Mouse (Mus musculus) small intestine, adult 2 months (tissue): ENCODE results near the gene Hist1h2ah. TPM values are rescaled to one million over a fixed set of nuclear protein-coding genes. Genes with fewer than 3 reads are reported as not detected.
"Not testable (repeated sequence)": the region's sequence is repeated elsewhere in the genome, so short reads cannot be mapped to it uniquely, and the experiment has no call there.

Experiments used
- H3K27ac ChIP-seq: fragments of 200-500 bp; 2 replicates; pipeline ENCODE4 v1.5.1; 2012; ENCODE audit warnings: low read depth, low read length, control low read depth, inconsistent platforms; ENCODE audit not compliant: insufficient read depth
- H3K27me3 ChIP-seq: fragments of 200-500 bp; 2 replicates; pipeline ENCODE4 v1.6.1; 2012; ENCODE audit warnings: mild to moderate bottlenecking, moderate library complexity, low read length, inconsistent platforms; ENCODE audit not compliant: control insufficient read depth, insufficient read depth
- H3K36me3 ChIP-seq: fragments of 200-500 bp; 2 replicates; pipeline ENCODE4 v1.6.1; 2012; ENCODE audit warnings: mild to moderate bottlenecking, low read length, control low read depth, inconsistent platforms; ENCODE audit not compliant: control insufficient read depth, insufficient read depth
- H3K4me1 ChIP-seq: fragments of 200-500 bp; 2 replicates; pipeline ENCODE4 v1.6.1; 2012; ENCODE audit warnings: low read length, inconsistent platforms, mixed read lengths; ENCODE audit not compliant: control insufficient read depth, insufficient read depth, insufficient read length
- H3K4me3 ChIP-seq: fragments of 200-500 bp; 2 replicates; pipeline ENCODE4 v1.5.1; 2012; ENCODE audit warnings: low read depth, mild to moderate bottlenecking, control low read depth, inconsistent platforms, low read length, moderate library complexity
- CTCF ChIP-seq: fragments of 200-500 bp; IDR thresholded peaks from 2 replicates; pipeline ENCODE4 v1.5.1; 2012; ENCODE audit warnings: low read depth, mild to moderate bottlenecking, control low read depth, inconsistent platforms, low read length, moderate library complexity, mixed read lengths; ENCODE audit not compliant: insufficient replicate concordance, insufficient read length; ENCODE audit errors: extremely low read depth
- POLR2A ChIP-seq: fragments of 200-500 bp; IDR thresholded peaks from 2 replicates; pipeline ENCODE4 v1.6.1; 2012; ENCODE audit warnings: low read depth, mild to moderate bottlenecking, control low read depth, inconsistent platforms, low read length, moderate library complexity
- WGBS: fragments of 180-500 bp; shearing (Covaris S2); methylation state at CpG from one replicate; pipeline ENCODE4 v1.1.7; 2018; 5-methylcytosine and 5-hydroxymethylcytosine counted together
- polyA plus RNA-seq: library from polyadenylated mRNA; depleted of rRNA; stranded (reverse); fragments of >200 nt; gene quantifications from 2 replicates; pipeline ENCODE4 v1.2.3, GENCODE M21; 2012

The Hist1h2ah gene
- polyA plus RNA-seq, 1 experiment: 238 TPM

DNA sequence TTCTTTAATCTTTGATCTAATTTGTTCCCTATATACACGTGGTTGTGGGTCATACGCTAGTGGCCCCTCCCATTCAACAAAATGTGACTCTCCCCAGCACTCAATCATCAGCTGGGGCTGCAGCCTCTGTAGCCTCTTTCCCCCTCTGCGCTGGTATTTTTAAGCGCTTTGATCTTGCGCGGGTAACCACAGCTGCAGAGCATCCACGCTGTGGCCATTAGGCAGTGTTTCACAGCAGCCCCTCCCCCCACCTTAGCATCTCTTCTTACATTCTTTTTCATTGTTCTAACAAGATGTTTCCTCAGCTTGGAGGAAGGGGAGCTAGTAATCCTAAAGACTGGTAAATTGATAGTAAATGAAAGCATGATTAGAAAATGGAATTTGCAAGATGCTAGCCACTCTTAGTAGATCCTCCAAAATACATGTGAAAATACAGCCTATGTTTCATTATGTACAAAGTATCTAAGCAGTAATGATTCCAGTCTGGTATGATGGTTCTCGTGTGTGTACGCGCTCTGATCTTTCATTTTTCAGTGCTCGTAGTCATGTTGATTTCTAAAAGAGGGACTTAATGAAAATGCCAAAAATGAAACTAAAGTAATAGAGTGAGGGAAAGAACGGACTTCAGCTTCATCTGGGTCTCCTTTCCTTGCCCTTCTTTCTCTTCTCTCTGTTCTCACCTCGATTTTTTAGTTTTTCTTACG, 14.5 kb upstream of the Hist1h2ah start:
- no peaks in the 10 kb centered on the region for H3K27me3 ChIP-seq
- no peak overlapping the region for H3K27ac ChIP-seq
- H3K4me3 ChIP-seq: peak overlapping the region; percentile 53
- no peak for TF ChIP-seq CTCF
- TF ChIP-seq POLR2A: no peak
- WGBS: 2% methylated on average over 14 of the region's 14 CpGs
- H3K36me3 ChIP-seq: no peaks in the 10 kb centered on the region
- H3K4me1 ChIP-seq: peaks cover 2% of the 10 kb centered on the region; the same call in 1 of the 2 replicates

- H3K27ac ChIP-seq: no peak overlapping the region
- H3K27me3 ChIP-seq: no peaks in the 10 kb centered on the region
- 86% methylated on average over 2 of the region's 2 CpGs for WGBS
- H3K4me3 ChIP-seq: no peak overlapping the region
- TF ChIP-seq CTCF (no peak), POLR2A (no peak)
- H3K36me3 ChIP-seq: no peaks in the 10 kb centered on the region
- peaks cover 4% of the 10 kb centered on the region; the same call in 1 of the 2 replicates for H3K4me1 ChIP-seq
These were observed 13.7 kb upstream of the Hist1h2ah start for GRCm38 (mm10) chr13:22049041-22049440.

DNA sequence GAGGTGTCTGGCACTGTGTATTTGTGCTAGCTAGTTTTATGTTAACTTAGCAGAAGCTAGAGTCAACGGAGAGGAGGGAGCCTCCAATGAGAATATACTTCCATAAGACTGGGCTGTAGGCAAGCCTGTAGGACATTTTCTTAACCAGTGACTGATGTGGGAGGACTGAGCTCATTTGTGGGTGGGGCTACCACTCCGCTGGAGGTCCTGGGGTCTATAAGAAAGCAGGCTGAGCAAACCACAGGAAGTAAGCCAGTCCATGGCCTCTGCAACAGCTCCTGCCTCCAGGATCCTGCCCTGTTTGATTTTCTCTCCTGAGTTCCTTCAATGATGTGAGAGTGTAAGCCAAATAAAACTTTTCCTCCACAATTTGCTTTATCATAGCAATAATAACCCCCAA, 9.9 kb upstream of the Hist1h2ah start:
- Histone ChIP-seq H3K27me3 (no peaks in the 10 kb centered on the region), H3K27ac (no peak overlapping the region), H3K4me1 (peaks cover 10% of the 10 kb centered on the region; the same call in 1 of the 2 replicates), H3K4me3 (no peak overlapping the region), H3K36me3 (no peaks in the 10 kb centered on the region)
- WGBS: 64% methylated on average over 2 of the region's 2 CpGs
- no peak for TF ChIP-seq POLR2A
- no peak for TF ChIP-seq CTCF

GRCm38 (mm10) chr13:22044432-22045155, 9.2 kb upstream of the Hist1h2ah start:
- H3K4me3 ChIP-seq: no peak overlapping the region
- no peak overlapping the region for H3K27ac ChIP-seq
- H3K4me1 ChIP-seq: peaks cover 10% of the 10 kb centered on the region; the same call in 1 of the 2 replicates
- no peaks in the 10 kb centered on the region for H3K36me3 ChIP-seq
- no peaks in the 10 kb centered on the region for H3K27me3 ChIP-seq
- TF ChIP-seq POLR2A (no peak), CTCF (no peak)
- 89% methylated on average over 6 of the region's 6 CpGs for WGBS

DNA sequence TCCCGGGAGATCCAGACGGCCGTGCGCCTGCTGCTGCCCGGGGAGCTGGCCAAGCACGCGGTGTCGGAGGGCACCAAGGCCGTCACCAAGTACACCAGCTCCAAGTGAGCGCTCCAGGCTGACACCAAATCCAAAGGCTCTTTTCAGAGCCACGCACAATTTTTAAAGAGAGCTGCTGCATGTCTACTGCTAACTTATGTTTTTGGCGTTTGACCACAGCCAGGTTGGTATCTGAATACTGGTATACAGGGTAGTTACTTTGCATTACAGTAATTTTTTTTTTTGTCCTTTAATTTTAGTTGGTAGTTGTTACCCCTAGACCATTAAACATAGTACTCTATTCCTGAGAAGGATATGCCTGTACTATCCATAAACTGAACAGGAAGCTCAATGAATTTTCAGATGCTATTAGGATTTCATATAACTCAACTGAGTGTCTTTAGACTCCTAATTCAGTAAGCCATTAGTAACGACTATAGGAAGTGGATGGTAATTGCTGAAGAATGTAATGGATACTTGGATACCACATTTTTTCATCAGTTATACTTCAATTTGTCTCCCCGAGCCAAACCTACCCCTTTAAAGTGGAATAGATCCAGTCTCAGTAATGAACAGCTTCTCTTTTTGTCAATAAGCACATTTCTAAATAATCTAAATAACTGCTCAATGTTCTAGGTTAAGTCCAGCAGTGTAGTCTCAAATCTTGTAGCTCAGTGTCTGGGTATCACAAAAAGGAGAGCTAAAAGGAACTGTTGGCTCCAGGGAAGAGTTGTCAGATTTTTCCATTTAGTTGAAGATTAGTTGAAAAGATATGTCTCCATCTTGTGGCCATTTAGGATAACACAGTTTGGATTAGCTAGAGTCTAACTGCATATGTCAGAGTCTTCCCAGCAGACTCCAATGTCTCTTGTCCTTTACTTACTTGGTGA, 8.4 kb upstream of the Hist1h2ah start:
- under 1% methylated on average over 10 of the region's 14 CpGs for WGBS
- H3K27ac ChIP-seq: peak overlapping the region; percentile 43; the same call in 1 of the 2 replicates
- peaks cover 10% of the 10 kb centered on the region; the same call in 1 of the 2 replicates for H3K4me1 ChIP-seq
- H3K4me3 ChIP-seq: peak overlapping the region; percentile 55
- H3K27me3 ChIP-seq: no peaks in the 10 kb centered on the region
- no peaks in the 10 kb centered on the region for H3K36me3 ChIP-seq
- TF ChIP-seq CTCF (no peak), POLR2A (no peak; the same call in 1 of the 2 replicates)

- not testable (repeated sequence) for H3K4me1 ChIP-seq, H3K36me3 ChIP-seq, H3K27me3 ChIP-seq
- WGBS: under 1% methylated on average over 53 of the region's 80 CpGs
- peak within 1 kb of the TSS; percentile 59 for H3K4me3 ChIP-seq
- H3K27ac ChIP-seq: peak within 1 kb of the TSS; percentile 76
These were observed 7.5 kb upstream of the Hist1h2ah start, which contains the start of the genes Hist1h2ag and Hist1h2bj for GRCm38 (mm10) chr13:22042568-22043502. TSS of gene Hist1h2ag (minus strand) at chr13:22042944. TSS of gene Hist1h2bj (plus strand) at chr13:22043214.
